Mouse (Mus musculus): ENCODE measurements at regions not wholly inside any gene's neighbourhood (a gene's known extent, or its start where the extent isn't known, plus 50 kb on each side); places are given as distances from the start of the nearest gene placed in this dataset.
"Not testable (repeated sequence)": the region's sequence is repeated elsewhere in the genome, so short reads cannot be mapped to it uniquely, and the experiment has no call there.

GRCm38 (mm10) chr16:69937514-69938194, 74.1 kb upstream of the Speer2 start:
- peak; percentile 65 for DNase-seq (ENCODE audit: low read depth)

- peak; percentile 65 for DNase-seq (ENCODE audit: low read depth)
These were observed 80.1 kb upstream of the Speer2 start for GRCm38 (mm10) chr16:69943635-69944034.

DNA sequence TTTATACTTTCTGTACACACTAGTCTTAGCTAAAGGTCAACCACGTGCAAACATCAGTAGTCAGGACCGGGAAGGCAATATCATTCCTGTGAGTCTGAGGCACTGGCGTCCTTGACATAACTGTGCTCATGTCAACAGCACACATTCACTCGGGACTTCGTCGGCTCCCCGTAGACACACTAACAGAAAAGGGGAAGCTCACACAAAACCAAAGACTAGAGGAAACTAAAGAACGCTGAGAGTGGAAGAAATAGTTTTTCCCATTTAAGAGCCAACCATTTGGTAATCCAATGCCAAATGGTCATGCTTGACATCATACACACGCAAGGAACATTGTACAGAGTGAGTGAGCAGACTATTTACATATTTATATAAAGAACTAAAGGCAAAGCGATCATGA, 85.2 kb upstream of the Speer2 start:
- DNase-seq (ENCODE audit: low read depth) = no peak

- no peak for DNase-seq (ENCODE audit: low read depth)
These were observed 85.8 kb upstream of the Speer2 start for GRCm38 (mm10) chr16:69949339-69949738.

DNA sequence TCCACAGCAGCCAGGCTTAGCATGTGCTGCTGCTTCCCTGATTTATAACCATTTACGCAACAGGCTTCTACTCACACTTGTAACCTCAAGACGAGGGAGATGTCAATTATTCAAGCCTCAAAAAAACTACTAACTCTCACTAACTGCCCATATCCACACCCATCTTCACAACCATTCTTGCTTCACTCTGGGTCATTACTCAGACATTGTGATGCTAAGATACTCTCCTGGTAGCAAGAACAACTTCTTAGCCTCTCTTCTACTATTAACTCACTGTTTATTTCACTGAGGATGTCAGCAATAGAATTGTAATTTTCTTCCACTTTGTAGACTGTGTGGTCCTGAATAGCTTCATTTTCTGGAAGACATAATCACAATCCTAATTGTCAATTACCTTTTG, 88.0 kb upstream of the Speer2 start:
- peak; percentile 29 for DNase-seq (ENCODE audit: low read depth)

GRCm38 (mm10) chr16:69966561-69966960, 103.0 kb upstream of the Speer2 start:
- DNase-seq (ENCODE audit: low read depth) = not testable (repeated sequence)

DNA sequence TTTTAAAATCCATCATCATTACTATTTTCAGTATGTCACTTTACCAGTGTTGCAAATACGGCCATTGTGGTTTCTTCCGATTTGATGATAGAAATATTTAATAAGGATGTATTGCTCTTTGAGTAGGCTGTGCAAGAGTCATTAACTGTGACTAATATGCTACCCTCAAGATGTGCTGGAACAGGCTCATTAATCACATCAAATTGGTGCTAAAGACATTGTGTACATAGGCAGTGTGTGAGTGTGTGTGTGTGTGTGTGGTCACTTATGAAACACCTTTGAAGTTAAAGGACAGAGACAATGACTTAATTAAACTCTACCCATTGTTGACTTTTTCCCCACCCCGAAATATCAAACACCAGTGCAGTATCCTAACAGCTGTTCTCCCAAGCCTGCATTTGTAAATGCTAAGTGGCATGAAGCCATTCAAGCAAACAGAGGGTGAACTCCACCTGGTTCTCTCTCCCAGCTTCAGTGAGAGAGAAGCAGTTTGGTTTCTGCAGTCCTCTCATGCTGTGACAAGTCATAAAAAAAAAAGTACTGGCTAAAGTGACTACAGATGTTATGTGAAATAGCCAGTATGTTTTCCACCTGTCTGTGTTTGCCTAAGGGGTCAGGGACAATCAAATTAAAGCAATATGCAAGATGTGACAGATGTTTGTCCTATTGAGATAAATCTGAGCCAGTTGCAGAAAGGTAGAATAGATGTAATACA, 116.4 kb upstream of the Speer2 start:
- DNase-seq (ENCODE audit: low read depth) = no peak

GRCm38 (mm10) chr16:69984320-69984719, 120.8 kb upstream of the Speer2 start:
- DNase-seq (ENCODE audit: low read depth) = no peak

DNA sequence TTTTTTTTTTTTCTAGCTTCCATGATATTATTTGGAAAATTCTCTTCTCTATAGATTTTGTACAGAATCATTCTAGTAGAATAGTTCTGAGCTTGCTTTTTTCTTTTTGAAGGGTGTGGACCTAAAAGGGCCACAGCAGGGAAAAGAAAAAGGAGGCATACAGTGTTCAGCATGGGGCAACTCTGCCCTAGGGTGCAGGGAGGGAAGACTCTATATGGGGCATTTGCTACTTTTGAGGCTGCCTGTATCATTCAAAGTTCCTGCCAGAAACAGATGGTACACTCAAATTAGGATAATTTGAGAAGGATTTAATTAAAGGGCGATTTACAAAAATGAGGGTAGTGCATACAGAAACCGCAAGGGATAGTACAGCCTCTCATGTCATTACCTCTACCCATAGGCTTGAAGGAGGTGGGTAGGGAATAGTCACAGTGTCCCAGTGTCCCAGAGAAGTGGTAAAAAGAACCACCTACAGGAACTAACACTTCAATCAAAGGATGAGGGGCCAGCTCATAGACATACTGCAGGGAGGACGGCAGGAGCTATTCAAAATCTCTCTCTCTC, 128.4 kb upstream of the Speer2 start:
- no peak for DNase-seq (ENCODE audit: low read depth)

DNA sequence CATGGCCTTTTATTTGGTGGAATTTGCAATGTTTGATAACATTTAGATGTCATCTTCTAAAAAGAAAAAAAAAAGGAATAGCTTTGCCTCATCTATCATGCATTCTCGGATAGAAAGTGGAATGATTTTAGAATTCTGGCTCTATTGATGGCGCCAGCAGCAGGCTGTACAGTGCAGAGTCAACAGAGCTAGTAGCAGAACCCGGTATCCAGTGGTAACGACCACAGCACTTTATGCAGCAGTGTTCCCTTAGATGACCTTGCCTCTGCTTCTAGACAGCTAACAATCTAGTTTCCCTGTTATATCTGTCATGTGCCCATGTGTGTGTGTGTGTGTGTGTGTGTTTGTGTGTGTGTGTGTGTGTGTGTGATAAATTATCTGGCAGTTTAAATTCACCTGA, 129.2 kb upstream of the Speer2 start:
- DNase-seq (ENCODE audit: low read depth) = no peak

- DNase-seq (ENCODE audit: low read depth) = no peak
These were observed 143.3 kb upstream of the Speer2 start for GRCm38 (mm10) chr16:70006863-70007262.

DNA sequence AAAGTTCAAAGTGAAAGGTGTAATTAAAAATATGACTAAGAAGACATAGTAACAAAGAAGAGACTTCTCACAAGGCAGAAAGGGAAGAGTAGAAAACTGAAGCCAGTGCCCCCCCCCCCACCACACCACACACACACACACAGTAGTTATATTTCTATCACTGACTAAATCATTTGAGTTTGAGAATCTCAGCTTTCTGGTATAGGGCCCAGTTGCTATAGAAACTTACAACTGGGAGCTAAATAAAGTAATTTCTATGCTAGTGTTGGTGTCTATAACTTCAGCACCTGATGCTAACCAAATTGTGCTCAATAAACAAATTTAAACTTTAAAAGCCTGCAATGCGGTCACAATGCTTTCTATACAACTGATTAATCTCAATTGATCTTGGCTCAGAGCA, 153.4 kb upstream of the Speer2 start:
- no peak for DNase-seq (ENCODE audit: low read depth)

DNA sequence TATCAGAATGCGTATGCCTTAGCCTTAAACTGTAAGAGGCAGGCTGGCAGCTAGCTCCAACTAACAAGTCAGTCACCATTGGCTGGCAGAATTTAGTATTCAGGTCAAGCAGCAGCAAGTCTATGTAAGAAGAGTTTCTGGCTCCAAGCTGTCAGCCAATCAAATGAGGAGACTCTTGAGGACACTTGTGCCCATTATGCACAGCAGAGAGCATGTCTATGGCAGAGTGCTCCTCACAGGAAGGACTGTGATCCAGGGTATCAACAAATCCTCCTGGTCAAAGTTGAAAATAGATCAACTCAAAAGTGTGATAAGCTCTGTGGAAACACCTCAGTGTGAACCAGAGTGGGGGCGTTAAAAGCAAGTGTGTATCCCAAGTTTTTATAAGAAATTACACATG, 156.0 kb upstream of the Speer2 start:
- DNase-seq (ENCODE audit: low read depth) = no peak

DNA sequence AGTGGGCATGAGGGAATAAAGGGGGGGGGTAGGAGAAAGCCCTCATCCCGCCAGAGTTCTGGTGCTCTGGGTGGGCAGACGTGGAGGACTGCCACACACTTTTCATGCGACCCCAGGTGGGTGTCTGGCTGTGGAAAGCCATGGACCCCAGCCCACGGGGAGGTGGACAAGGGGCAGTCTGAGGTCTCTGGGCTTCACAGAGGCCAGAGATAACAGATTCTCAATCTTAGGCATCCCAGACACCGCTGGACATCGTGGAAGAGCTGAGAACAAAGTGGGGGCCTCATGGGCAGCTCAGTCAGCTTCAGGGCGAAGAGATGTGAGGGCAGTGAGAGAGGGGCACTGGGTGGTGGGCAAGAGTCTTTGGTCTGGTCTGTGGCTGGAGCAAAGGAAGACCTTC, 157.9 kb upstream of the Speer2 start:
- no peak for DNase-seq (ENCODE audit: low read depth)

GRCm38 (mm10) chr16:70028649-70029048, 165.1 kb upstream of the Speer2 start:
- peak; percentile 24 for DNase-seq (ENCODE audit: low read depth)

DNA sequence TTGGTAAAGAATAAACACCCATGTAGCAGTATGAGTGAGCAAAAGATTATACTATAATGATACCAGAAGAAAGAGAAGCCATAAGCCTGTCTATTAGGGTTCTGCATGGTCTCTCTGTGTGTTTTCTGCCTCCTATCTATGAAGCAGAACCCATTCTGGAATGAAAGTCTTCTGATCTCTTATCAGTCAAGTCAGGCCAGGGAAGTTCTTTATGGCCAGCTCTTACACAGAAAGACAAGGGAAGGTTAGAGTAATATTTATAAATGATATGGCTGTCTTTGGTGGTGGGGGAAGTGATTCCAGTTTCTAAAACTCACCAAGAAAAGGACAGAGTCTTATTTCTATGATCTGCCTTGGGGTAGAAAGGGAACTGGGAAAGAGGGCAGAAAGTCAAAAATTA, 182.0 kb upstream of the Speer2 start:
- no peak for DNase-seq (ENCODE audit: low read depth)

- DNase-seq (ENCODE audit: low read depth) = no peak
These were observed 182.5 kb upstream of the Speer2 start for GRCm38 (mm10) chr16:70046009-70046408.

DNA sequence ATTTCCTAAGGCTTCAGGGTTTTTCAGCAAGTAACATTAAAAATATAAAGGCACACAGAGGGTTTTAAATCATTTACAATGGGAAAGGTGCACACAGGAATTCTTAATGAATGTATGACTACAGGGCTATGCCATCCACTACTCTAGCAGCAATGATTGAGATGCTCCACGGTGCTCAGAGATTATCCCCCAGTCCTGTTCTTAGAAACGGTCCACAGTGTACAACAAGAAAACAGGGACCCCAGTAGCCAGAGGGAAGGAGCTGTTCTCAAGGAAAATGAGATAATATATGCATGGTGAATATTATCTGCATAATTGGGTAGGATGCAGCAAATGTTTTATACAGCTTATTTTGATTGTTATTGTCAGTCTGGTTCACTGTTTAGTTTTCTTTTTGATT, 186.3 kb upstream of the Speer2 start:
- DNase-seq (ENCODE audit: low read depth) = no peak

- DNase-seq (ENCODE audit: low read depth) = peak; percentile 25
These were observed 207.9 kb upstream of the Speer2 start for GRCm38 (mm10) chr16:70071471-70071870.

GRCm38 (mm10) chr16:70073740-70074139, 210.2 kb upstream of the Speer2 start:
- no peak for DNase-seq (ENCODE audit: low read depth)

DNA sequence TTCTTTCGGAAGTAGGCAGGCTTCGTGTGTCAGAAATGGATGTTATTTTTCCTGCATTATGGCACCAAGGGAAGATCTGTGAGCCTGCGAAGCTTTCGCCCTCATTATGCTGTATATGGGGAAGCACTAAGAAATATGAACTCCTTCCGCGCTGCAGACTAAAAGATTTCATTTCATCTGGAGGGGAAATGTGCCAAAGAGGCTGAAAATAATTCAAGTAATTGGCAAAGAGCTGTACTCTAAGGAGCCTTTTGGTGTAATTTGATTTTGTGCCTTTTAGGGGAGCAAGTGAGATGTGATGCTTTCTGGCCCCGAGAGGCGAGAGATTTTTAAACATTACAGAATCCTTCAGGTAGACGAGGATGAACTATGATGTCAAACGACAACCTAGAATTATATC, 216.0 kb upstream of the Speer2 start:
- DNase-seq (ENCODE audit: low read depth) = no peak

GRCm38 (mm10) chr16:70091291-70091690, 222.5 kb upstream of the Gbe1 start:
- no peak for DNase-seq (ENCODE audit: low read depth)

DNA sequence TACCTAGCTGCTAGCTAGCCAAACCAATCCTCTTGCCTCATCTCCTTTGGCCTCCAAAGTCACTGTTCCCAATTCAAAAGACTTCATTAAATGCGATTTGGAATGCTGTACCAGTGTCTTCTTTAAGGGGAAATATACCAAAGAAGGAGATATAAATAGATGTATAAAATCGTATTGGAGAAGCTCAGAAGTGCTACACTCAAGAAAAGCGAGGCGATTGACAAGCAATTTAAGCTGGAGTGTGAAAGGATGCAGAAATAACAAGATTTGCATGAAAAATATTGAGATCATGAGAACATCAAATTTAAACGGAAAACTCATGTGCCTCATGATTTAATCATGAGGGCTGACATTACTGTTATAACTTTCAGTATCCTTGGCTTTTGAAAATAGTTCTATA, 221.8 kb upstream of the Gbe1 start:
- no peak for DNase-seq (ENCODE audit: low read depth)

DNA sequence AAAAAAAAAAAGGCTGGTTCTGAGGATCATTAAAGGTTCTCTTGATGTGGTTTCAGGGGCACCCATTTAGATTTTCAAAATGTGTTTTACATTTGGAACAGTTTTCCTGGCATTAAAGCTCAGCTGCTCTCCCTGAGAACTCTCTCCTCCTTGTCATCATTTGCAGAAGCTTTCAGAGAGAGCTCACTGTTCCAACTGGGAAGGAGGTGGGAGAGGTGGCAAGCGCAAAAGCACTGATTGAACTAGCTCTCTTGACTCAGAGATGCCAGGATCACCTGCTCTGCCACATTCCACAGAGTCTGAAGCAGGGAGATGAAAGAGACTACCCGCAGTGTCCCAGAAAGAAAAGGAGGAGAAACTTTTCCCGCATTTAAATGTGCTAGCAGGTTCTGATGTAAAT, 220.5 kb upstream of the Gbe1 start:
- no peak for DNase-seq (ENCODE audit: low read depth)
